Mouse (Mus musculus) liver, embryonic 11.5 days (tissue): ENCODE data around the gene Itgb7. TPM values are rescaled to one million over a fixed set of nuclear protein-coding genes. Genes with fewer than 3 reads are reported as not detected.
A peak's percentile ranks its signal among the peaks of the same experiment; 100 is the strongest.

Experiments
- ATAC-seq: fragments of 200-750 bp; cut with Nextera tagmentation; replicated peaks from 2 replicates; pipeline ENCODE4 v1.8.0; 2017; ENCODE audit warnings: moderate number of reproducible peaks, mild to moderate bottlenecking, moderate TSS enrichment, moderate library complexity; ENCODE audit not compliant: low FRiP score
- DNase-seq: peaks from one replicate; pipeline ENCODE4 v3.0.0-alpha.2; 2017; ENCODE audit warnings: low spot score
- H3K27ac ChIP-seq: fragments of 300-500 bp; sonication (generic); 2 replicates; pipeline ENCODE4 v1.5.1; 2014; ENCODE audit warnings: mild to moderate bottlenecking, low read depth, low read length, control low read depth
- H3K27me3 ChIP-seq: fragments of 300-500 bp; sonication (generic); replicated peaks from 2 replicates; pipeline ENCODE4 v1.6.1; 2014; ENCODE audit warnings: low read length, mixed read lengths; ENCODE audit not compliant: control insufficient read depth, insufficient read depth
- H3K36me3 ChIP-seq: fragments of 300-500 bp; sonication (generic); 2 replicates; pipeline ENCODE4 v1.6.1; 2014; ENCODE audit warnings: mild to moderate bottlenecking, low read length, moderate library complexity, mixed read lengths; ENCODE audit not compliant: control insufficient read depth, insufficient read depth
- H3K4me1 ChIP-seq: fragments of 300-500 bp; sonication (generic); replicated peaks from 2 replicates; pipeline ENCODE4 v1.6.1; 2014; ENCODE audit warnings: low read length, mixed read lengths; ENCODE audit not compliant: control insufficient read depth, insufficient read depth
- H3K4me2 ChIP-seq: fragments of 300-500 bp; sonication (generic); 2 replicates; pipeline ENCODE4 v1.6.1; 2014; ENCODE audit warnings: mild to moderate bottlenecking, control low read depth, moderate library complexity
- H3K4me3 ChIP-seq: fragments of 300-500 bp; sonication (generic); 2 replicates; pipeline ENCODE4 v1.5.1; 2014; ENCODE audit warnings: low read depth, low read length, control low read depth
- H3K9ac ChIP-seq: fragments of 300-500 bp; sonication (generic); 2 replicates; pipeline ENCODE4 v1.6.1; 2014; ENCODE audit warnings: low read depth, low read length, control low read depth
- H3K9me3 ChIP-seq: fragments of 300-500 bp; sonication (generic); 2 replicates; pipeline ENCODE4 v1.6.1; 2016; ENCODE audit warnings: low read length, inconsistent platforms, mixed read lengths; ENCODE audit not compliant: control insufficient read depth
- WGBS: fragments of 180-500 bp; shearing (Covaris S2); extraction: QIAGEN DNeasy Blood & Tissue Kit; methylation state at CpG from one replicate; pipeline ENCODE4 v1.1.7; 2014; 5-methylcytosine and 5-hydroxymethylcytosine counted together
- polyA plus RNA-seq: library from polyadenylated mRNA; unstranded; fragments of >200 nt; fragmentation: Nextera tagmentation; extraction: Ambion mirVana; gene quantifications from 2 replicates; pipeline ENCODE4 v1.2.1, GENCODE M21; 2014

Itgb7 gene
- polyA plus RNA-seq, 1 experiment from 2014 or later = 3.9 TPM

- Histone ChIP-seq H3K9ac (no peak overlapping the region), H3K4me1 (peaks cover 3% of the 10 kb centered on the region), H3K36me3 (no peaks in the 10 kb centered on the region), H3K27ac (no peak overlapping the region), H3K9me3 (no peaks in the 10 kb centered on the region), H3K4me2 (no peak overlapping the region), H3K27me3 (no peaks in the 10 kb centered on the region), H3K4me3 (no peak overlapping the region)
- no peak for ATAC-seq
- WGBS = 77% methylated on average over 3 of the region's 3 CpGs
- DNase-seq = no peak
Measured at GRCm38 (mm10) chr15:102183076-102183475, 48.7 kb downstream of the Itgb7 start.

- ATAC-seq = no peak
- H3K9ac ChIP-seq = no peak overlapping the region
Measured at GRCm38 (mm10) chr15:102179924-102180323, 51.8 kb downstream of the Itgb7 start.

GRCm38 (mm10) chr15:102179106-102179505, 52.6 kb downstream of the Itgb7 start:
- Histone ChIP-seq H3K27ac (no peak overlapping the region), H3K27me3 (no peaks in the 10 kb centered on the region), H3K36me3 (no peaks in the 10 kb centered on the region), H3K4me1 (no peaks in the 10 kb centered on the region; the same call in 1 of the 2 replicates), H3K9me3 (no peaks in the 10 kb centered on the region), H3K9ac (no peak overlapping the region), H3K4me2 (no peak overlapping the region), H3K4me3 (no peak overlapping the region)
- WGBS = 79% methylated on average over 9 of the region's 9 CpGs
- ATAC-seq (no peak), DNase-seq (no peak)

More at GRCm38 (mm10) chr15:102179924-102180323, 51.8 kb downstream of the Itgb7 start:
- Histone ChIP-seq H3K4me1 (no peaks in the 10 kb centered on the region; the same call in 1 of the 2 replicates), H3K27ac (no peak overlapping the region), H3K36me3 (no peaks in the 10 kb centered on the region), H3K9me3 (no peaks in the 10 kb centered on the region), H3K4me2 (no peak overlapping the region), H3K4me3 (no peak overlapping the region), H3K27me3 (no peaks in the 10 kb centered on the region)
- 81% methylated on average over 14 of the region's 14 CpGs for WGBS
- DNase-seq = no peak

GRCm38 (mm10) chr15:102178279-102178678, 53.5 kb downstream of the Itgb7 start:
- no peak overlapping the region for H3K27ac ChIP-seq
- no peak overlapping the region for H3K4me3 ChIP-seq
- peak; percentile 52; the same call in 1 of the 2 replicates for ATAC-seq
- no peaks in the 10 kb centered on the region for H3K9me3 ChIP-seq
- H3K9ac ChIP-seq = no peak overlapping the region
- H3K4me2 ChIP-seq = no peak overlapping the region
- WGBS = 9% methylated on average over 6 of the region's 6 CpGs
- peak; percentile 76 for DNase-seq
- H3K4me1 ChIP-seq = no peaks in the 10 kb centered on the region; the same call in 1 of the 2 replicates
- H3K27me3 ChIP-seq = no peaks in the 10 kb centered on the region
- no peaks in the 10 kb centered on the region for H3K36me3 ChIP-seq

GRCm38 (mm10) chr15:102177417-102177816, 54.3 kb downstream of the Itgb7 start:
- H3K9ac ChIP-seq = no peak overlapping the region
- H3K27ac ChIP-seq = no peak overlapping the region
- no peak overlapping the region for H3K4me3 ChIP-seq
- DNase-seq (no peak), ATAC-seq (no peak)
- no peaks in the 10 kb centered on the region for H3K36me3 ChIP-seq
- WGBS = 85% methylated on average over 8 of the region's 8 CpGs
- no peaks in the 10 kb centered on the region; the same call in 1 of the 2 replicates for H3K4me1 ChIP-seq
- no peaks in the 10 kb centered on the region for H3K27me3 ChIP-seq
- no peak overlapping the region for H3K4me2 ChIP-seq
- H3K9me3 ChIP-seq = no peaks in the 10 kb centered on the region

GRCm38 (mm10) chr15:102176571-102177316, 55.0 kb downstream of the Itgb7 start:
- no peak overlapping the region for H3K4me2 ChIP-seq
- 0 out of 2 replicates have a peak, but pooled peaks have one; percentile 47 for ATAC-seq
- WGBS = 67% methylated on average over 7 of the region's 7 CpGs
- no peaks in the 10 kb centered on the region for H3K27me3 ChIP-seq
- no peaks in the 10 kb centered on the region for H3K9me3 ChIP-seq
- no peaks in the 10 kb centered on the region; the same call in 1 of the 2 replicates for H3K4me1 ChIP-seq
- H3K9ac ChIP-seq = no peak overlapping the region
- DNase-seq = no peak
- no peaks in the 10 kb centered on the region for H3K36me3 ChIP-seq
- H3K27ac ChIP-seq = no peak overlapping the region
- no peak overlapping the region for H3K4me3 ChIP-seq

GRCm38 (mm10) chr15:102175736-102176319, 55.9 kb downstream of the Itgb7 start:
- H3K27ac ChIP-seq = no peak overlapping the region
- H3K9ac ChIP-seq = no peak overlapping the region
- WGBS = 82% methylated on average over 16 of the region's 16 CpGs
- H3K4me1 ChIP-seq = no peaks in the 10 kb centered on the region; the same call in 1 of the 2 replicates
- H3K4me2 ChIP-seq = no peak overlapping the region
- H3K27me3 ChIP-seq = no peaks in the 10 kb centered on the region
- ATAC-seq (no peak), DNase-seq (no peak)
- H3K9me3 ChIP-seq = no peaks in the 10 kb centered on the region
- H3K4me3 ChIP-seq = no peak overlapping the region
- no peaks in the 10 kb centered on the region for H3K36me3 ChIP-seq

- WGBS = 76% methylated on average over 3 of the region's 3 CpGs
- Histone ChIP-seq H3K9ac (no peak overlapping the region), H3K27me3 (no peaks in the 10 kb centered on the region), H3K36me3 (no peaks in the 10 kb centered on the region), H3K27ac (no peak overlapping the region), H3K4me3 (no peak overlapping the region), H3K4me1 (no peaks in the 10 kb centered on the region; the same call in 1 of the 2 replicates), H3K9me3 (no peaks in the 10 kb centered on the region), H3K4me2 (no peak overlapping the region)
- DNase-seq (no peak), ATAC-seq (no peak)
Measured at GRCm38 (mm10) chr15:102173581-102173980, 58.2 kb downstream of the Itgb7 start.
